Mouse (Mus musculus) limb, embryonic 15.5 days (tissue): ENCODE data around the gene Gm20388. TPM values are rescaled to one million over a fixed set of nuclear protein-coding genes. Genes with fewer than 3 reads are reported as not detected.
A peak's percentile ranks its signal among the peaks of the same experiment; 100 is the strongest.

Experiments
- ATAC-seq: fragments of 200-750 bp; cut with Nextera tagmentation; 2 replicates; pipeline ENCODE4 v1.8.0; 2017; ENCODE audit warnings: low read depth, moderate TSS enrichment; ENCODE audit not compliant: insufficient number of reproducible peaks, low FRiP score, low TSS enrichment
- H3K27ac ChIP-seq: fragments of 300-500 bp; sonication (generic); 2 replicates; pipeline ENCODE4 v1.5.1; 2015; ENCODE audit warnings: moderate library complexity, mild to moderate bottlenecking, inconsistent platforms
- H3K27me3 ChIP-seq: fragments of 300-500 bp; sonication (generic); 2 replicates; pipeline ENCODE4 v1.6.1; 2015; ENCODE audit warnings: inconsistent platforms
- H3K36me3 ChIP-seq: fragments of 300-500 bp; sonication (generic); 2 replicates; pipeline ENCODE4 v1.6.1; 2015; ENCODE audit warnings: inconsistent platforms
- H3K4me1 ChIP-seq: fragments of 300-500 bp; sonication (generic); 2 replicates; pipeline ENCODE4 v1.6.1; 2015; ENCODE audit warnings: inconsistent platforms
- H3K4me2 ChIP-seq: fragments of 300-500 bp; sonication (generic); 2 replicates; pipeline ENCODE4 v1.6.1; 2015; ENCODE audit warnings: mild to moderate bottlenecking, inconsistent platforms
- H3K4me3 ChIP-seq: fragments of 300-500 bp; sonication (generic); 2 replicates; pipeline ENCODE4 v1.5.1; 2015; ENCODE audit warnings: mild to moderate bottlenecking, inconsistent platforms
- H3K9ac ChIP-seq: fragments of 300-500 bp; sonication (generic); 2 replicates; pipeline ENCODE4 v1.6.1; 2015; ENCODE audit warnings: inconsistent platforms
- H3K9me3 ChIP-seq: fragments of 300-500 bp; sonication (generic); 2 replicates; pipeline ENCODE4 v1.6.1; 2016; ENCODE audit warnings: inconsistent platforms
- WGBS: fragments of 180-500 bp; shearing (Covaris S2); methylation state at CpG from one replicate; pipeline ENCODE4 v1.1.7; 2015; 5-methylcytosine and 5-hydroxymethylcytosine counted together
- polyA plus RNA-seq: library from polyadenylated mRNA; unstranded; fragments of >200 nt; fragmentation: Nextera tagmentation; extraction: Ambion mirVana; gene quantifications from 2 replicates; pipeline ENCODE4 v1.2.1, GENCODE M21; 2015

Gene Gm20388
- polyA plus RNA-seq, 1 experiment from 2014 or later = 4.9 TPM

DNA sequence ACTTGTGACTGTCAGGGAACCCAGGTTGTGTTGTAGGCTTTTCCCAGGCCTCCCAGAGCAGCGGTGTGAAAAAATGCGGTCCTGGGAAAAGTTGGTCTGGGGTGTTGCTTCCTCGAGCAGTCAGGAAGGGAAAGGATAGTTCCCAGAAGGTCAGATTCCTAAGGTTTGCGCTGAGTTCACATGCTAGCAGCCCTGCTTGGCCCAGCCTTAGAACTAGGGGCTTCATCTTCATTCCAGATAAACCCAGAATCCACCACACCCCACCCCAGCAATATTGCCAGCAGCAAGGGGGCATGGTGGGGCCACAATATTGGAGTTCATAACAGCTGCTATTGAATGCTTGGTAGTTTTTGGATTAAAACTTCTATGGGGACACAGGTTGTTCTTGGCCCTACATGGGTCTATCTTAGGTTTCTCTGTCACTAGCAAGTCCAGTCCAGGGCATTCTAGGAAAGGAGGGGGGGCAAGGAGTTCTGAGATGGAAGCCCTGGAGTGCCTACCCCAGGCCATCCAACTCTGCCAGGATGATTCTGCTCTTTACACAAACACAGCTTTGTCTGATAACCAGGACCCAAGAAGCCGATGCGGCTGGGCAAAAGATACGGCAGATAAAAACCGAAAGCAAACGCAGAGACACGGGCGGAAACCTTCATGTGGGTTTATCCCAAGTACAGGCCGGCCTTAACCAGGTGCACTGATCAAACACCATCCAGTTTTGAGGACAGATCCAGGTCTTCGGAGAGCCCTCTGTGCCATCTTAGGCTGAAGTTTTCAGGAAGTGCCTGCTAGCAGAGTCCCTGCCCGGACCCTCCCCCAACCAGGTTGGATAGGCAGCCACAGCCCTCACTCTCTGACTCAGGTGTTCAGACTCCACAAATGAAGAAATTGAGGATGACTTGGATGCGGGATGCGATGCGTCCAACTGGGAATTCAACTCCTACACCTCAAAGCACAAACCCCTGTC is 1210.1 kb downstream of the Gm20388 start:
- WGBS = 29% methylated on average over 17 of the region's 17 CpGs
- H3K4me1 ChIP-seq = peaks cover 38% of the 10 kb centered on the region
- ATAC-seq = no peak

DNA sequence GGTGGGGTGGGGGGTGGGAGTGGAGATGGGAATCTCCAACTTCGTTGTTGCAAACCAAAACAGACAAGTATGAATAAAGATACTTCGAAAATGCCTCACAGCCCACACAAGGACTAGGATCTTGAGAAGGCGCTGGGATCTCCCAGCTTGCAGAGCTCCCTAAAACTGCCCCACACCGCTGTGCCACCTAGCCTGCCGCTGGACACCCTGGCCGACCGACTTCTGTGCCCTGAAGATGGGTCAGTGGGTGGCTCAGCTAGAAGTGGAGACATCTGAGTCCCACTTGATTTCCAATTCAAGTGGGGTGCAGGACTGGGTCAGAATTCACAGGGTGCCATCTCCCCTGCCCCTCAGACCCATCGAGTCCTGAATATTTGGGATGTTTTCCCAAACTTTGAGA is 1211.1 kb downstream of the Gm20388 start:
- H3K4me3 ChIP-seq = no peak overlapping the region
- WGBS = 32% methylated on average over 8 of the region's 8 CpGs

More for the DNA sequence above, 1210.1 kb downstream of the Gm20388 start:
- no peaks in the 10 kb centered on the region for H3K36me3 ChIP-seq
- H3K4me3 ChIP-seq = peak overlapping the region; percentile 57
- no peaks in the 10 kb centered on the region for H3K9me3 ChIP-seq
- H3K4me2 ChIP-seq = peak overlapping the region; percentile 84
- H3K27me3 ChIP-seq = peaks cover 96% of the 10 kb centered on the region
- no peak overlapping the region for H3K9ac ChIP-seq
- H3K27ac ChIP-seq = no peak overlapping the region

DNA sequence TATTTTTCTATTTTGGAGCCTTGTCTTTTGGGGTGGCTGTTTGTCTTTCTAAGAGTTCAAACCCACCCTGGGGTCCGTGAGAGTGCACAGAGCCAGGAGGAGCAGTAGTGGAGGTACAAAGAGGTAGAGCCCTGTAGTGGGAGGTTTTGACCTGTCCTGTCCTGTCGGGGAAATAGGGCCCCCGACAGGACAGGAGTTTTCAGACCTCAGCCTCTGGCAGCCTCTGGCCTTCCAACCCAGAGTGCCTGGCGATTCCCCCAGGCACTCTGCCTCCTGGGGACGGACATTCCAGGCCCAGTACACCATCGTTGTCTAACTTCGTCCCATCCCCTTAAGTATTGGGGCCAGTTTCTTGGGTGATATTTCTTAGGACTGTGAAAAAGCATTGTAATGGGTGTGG is 1211.7 kb downstream of the Gm20388 start:
- no peak for ATAC-seq
- H3K27me3 ChIP-seq = peaks cover 98% of the 10 kb centered on the region
- H3K4me1 ChIP-seq = peaks cover 30% of the 10 kb centered on the region
- H3K4me2 ChIP-seq = no peak overlapping the region
- 22% methylated on average over 7 of the region's 7 CpGs for WGBS
- H3K4me3 ChIP-seq = no peak overlapping the region
- H3K9ac ChIP-seq = no peak overlapping the region
- no peaks in the 10 kb centered on the region for H3K9me3 ChIP-seq
- H3K36me3 ChIP-seq = no peaks in the 10 kb centered on the region
- H3K27ac ChIP-seq = no peak overlapping the region

More for the DNA sequence above, 1211.1 kb downstream of the Gm20388 start:
- Histone ChIP-seq H3K27me3 (peaks cover 98% of the 10 kb centered on the region), H3K4me2 (no peak overlapping the region), H3K9me3 (no peaks in the 10 kb centered on the region), H3K36me3 (no peaks in the 10 kb centered on the region), H3K4me1 (peaks cover 37% of the 10 kb centered on the region), H3K9ac (no peak overlapping the region), H3K27ac (no peak overlapping the region)
- no peak for ATAC-seq

DNA sequence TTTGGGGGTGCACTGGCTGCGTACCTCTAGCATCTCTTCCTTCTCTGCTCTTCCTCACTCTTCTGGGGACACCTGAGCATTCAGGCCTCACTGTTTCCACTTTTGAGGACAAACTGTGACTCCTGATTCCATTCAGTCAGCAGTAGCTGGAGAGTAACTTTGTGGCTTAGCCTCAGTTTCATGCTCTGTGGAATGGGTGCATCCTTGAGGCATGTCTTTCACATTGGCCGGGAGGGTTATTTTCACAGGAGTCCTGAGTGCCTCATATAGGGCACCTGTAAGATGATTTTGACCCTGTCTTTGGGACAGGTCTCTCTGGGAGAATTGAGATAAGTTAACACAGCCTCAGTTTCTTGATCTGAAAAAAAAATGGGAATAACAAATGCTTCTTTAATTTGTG is 1212.5 kb downstream of the Gm20388 start:
- Histone ChIP-seq H3K27ac (no peak overlapping the region), H3K4me3 (no peak overlapping the region), H3K9ac (no peak overlapping the region), H3K4me2 (no peak overlapping the region), H3K27me3 (peaks cover 98% of the 10 kb centered on the region), H3K9me3 (no peaks in the 10 kb centered on the region), H3K36me3 (no peaks in the 10 kb centered on the region), H3K4me1 (peaks cover 30% of the 10 kb centered on the region)
- 55% methylated on average over 2 of the region's 2 CpGs for WGBS
- ATAC-seq = no peak

DNA sequence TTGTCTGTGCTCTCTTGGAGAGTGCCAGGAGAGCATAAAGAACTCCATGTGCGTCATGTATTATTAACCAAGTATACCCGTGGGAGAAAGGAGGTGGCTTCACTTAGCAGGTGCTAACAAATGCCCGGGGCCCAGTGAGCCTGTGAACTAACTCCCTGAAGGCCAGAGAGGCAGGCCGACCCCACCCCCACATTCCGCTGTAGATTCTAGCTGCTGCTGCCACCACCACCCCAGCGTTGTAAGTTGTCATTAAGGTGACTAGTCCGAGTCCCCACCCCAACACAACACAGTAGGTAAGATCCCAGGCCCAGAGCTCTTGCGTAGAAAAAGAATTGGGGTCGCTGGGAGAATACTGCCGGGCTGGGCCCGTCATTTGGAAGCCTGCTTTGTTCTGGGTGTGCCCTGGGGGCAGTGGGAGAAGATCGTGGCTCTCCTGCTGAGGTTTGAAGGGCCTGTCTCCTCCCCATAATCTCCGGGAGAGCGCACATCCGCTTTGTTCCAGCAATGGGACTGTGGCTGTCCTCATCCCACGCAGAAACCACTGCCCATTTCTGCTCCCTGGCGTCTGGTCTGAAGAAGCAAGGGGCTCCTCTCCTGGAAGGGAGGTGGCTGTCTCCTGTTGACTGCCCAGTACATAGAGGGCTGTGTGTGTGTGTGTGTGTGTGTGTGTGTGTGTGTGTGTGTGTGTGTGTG is 1214.1 kb downstream of the Gm20388 start:
- Histone ChIP-seq H3K4me2 (peak overlapping the region; percentile 77), H3K9ac (no peak overlapping the region), H3K4me3 (peak overlapping the region; percentile 38), H3K4me1 (peaks cover 41% of the 10 kb centered on the region), H3K27ac (no peak overlapping the region), H3K27me3 (peaks cover 99% of the 10 kb centered on the region), H3K9me3 (no peaks in the 10 kb centered on the region), H3K36me3 (no peaks in the 10 kb centered on the region)
- WGBS = 10% methylated on average over 17 of the region's 17 CpGs
- no peak for ATAC-seq

DNA sequence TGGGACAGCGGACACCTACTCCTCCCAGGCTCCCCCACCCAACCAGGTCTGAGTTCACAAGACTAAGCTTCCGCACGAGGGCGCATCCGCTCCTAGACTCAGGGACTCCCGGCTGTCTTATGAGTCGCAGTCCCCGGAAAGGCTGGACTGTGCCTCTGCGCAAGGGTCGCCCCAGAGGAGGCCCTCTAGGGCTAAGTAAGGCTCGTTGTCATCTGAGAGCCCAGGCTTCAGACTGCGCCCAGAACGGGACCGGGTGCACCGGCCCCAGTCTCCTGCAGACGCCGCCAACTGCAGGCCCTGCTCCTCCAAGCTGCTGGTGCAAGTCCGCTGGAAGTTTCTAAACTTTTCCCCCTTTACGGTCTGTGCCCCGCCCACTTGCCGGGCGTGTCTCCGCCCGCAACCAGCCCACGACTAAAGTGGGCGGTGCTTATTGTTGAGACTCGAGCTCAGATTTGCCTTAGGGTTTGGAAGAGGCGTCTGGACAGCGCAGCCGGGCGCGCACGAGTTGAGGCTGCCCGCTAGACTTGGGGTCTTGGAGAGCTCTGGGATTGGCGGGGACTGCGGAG is 1214.8 kb downstream of the Gm20388 start:
- Histone ChIP-seq H3K4me3 (peak overlapping the region; percentile 38), H3K4me2 (peak overlapping the region; percentile 77), H3K36me3 (no peaks in the 10 kb centered on the region), H3K27me3 (peaks cover 99% of the 10 kb centered on the region), H3K9me3 (no peaks in the 10 kb centered on the region), H3K27ac (peak overlapping the region; percentile 68), H3K9ac (no peak overlapping the region), H3K4me1 (peaks cover 36% of the 10 kb centered on the region)
- peak; percentile 70 for ATAC-seq
- under 1% methylated on average over 35 of the region's 36 CpGs for WGBS

DNA sequence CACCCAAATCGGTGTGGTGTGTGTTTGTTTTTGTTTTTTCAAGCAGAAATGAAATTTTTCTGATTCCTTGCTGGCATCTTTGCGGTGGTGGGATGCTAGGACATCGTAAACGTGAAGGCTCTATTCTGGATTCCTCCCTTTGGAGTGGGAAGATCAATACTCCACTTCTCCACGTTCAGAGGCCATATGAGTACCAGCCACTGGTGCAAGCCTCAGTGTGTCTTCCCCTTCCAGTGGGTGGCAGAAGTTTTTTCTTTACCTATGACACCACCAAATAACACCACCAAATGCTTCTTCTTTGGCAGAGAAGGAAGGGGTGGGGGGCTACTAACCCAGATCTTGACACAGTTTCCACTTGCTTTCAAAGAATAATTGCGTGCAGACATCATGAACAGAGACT is 1215.5 kb downstream of the Gm20388 start:
- ATAC-seq = no peak
- H3K27ac ChIP-seq = no peak overlapping the region
- peak overlapping the region; percentile 77; the same call in 1 of the 2 replicates for H3K4me2 ChIP-seq
- 12% methylated on average over 6 of the region's 6 CpGs for WGBS
- H3K4me1 ChIP-seq = peaks cover 34% of the 10 kb centered on the region
- no peak overlapping the region for H3K9ac ChIP-seq
- H3K27me3 ChIP-seq = peaks cover 99% of the 10 kb centered on the region
- H3K4me3 ChIP-seq = no peak overlapping the region
- no peaks in the 10 kb centered on the region for H3K9me3 ChIP-seq
- no peaks in the 10 kb centered on the region for H3K36me3 ChIP-seq

DNA sequence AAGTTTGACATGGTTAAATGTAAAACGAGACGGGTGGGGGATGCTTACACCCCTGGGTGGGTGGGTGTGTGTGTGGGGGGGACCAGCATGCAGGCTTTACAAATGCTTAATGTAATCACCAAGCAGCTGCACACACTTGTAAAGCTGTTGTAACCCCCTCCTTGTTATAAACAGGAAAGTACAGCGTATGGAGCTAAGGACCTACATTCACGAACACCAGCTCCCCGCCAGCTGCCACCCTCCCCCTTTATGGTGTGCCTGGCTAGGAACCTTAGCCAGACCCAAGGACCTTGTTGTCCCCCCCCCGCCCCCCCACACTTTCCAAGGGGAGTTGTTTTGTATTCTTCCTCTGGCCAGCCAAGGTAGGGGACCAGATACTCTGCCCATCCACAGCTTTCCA is 1216.1 kb downstream of the Gm20388 start:
- ATAC-seq = no peak
- Histone ChIP-seq H3K4me1 (peaks cover 34% of the 10 kb centered on the region), H3K27me3 (peaks cover 96% of the 10 kb centered on the region), H3K9me3 (no peaks in the 10 kb centered on the region), H3K9ac (no peak overlapping the region), H3K4me3 (no peak overlapping the region), H3K4me2 (no peak overlapping the region), H3K36me3 (no peaks in the 10 kb centered on the region), H3K27ac (no peak overlapping the region)
- 20% methylated on average over 6 of the region's 6 CpGs for WGBS

DNA sequence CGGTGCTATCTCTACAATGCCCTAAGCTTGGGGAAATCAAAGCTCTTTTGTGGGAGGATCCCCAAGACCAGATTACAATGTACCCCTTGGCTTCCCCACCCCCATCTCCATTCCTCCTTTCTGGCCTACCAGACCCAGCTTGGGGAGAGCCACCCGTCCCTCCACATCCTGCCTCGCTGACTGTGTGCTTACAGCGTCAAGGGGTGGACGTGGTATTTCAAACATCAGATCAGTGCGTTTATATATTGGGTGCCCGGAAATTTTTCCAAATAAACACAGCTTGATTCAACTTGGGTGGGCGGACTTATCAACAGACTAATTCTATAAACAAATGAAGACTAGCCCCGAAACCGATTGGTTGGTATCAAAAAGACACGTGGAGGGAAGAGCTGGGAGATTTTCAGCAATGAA is 1216.7 kb downstream of the Gm20388 start:
- H3K4me1 ChIP-seq = peaks cover 34% of the 10 kb centered on the region
- H3K9me3 ChIP-seq = no peaks in the 10 kb centered on the region
- no peak overlapping the region for H3K9ac ChIP-seq
- 14% methylated on average over 11 of the region's 11 CpGs for WGBS
- ATAC-seq = no peak
- no peak overlapping the region for H3K27ac ChIP-seq
- H3K27me3 ChIP-seq = peaks cover 96% of the 10 kb centered on the region
- no peaks in the 10 kb centered on the region for H3K36me3 ChIP-seq
- no peak overlapping the region for H3K4me3 ChIP-seq
- H3K4me2 ChIP-seq = no peak overlapping the region

DNA sequence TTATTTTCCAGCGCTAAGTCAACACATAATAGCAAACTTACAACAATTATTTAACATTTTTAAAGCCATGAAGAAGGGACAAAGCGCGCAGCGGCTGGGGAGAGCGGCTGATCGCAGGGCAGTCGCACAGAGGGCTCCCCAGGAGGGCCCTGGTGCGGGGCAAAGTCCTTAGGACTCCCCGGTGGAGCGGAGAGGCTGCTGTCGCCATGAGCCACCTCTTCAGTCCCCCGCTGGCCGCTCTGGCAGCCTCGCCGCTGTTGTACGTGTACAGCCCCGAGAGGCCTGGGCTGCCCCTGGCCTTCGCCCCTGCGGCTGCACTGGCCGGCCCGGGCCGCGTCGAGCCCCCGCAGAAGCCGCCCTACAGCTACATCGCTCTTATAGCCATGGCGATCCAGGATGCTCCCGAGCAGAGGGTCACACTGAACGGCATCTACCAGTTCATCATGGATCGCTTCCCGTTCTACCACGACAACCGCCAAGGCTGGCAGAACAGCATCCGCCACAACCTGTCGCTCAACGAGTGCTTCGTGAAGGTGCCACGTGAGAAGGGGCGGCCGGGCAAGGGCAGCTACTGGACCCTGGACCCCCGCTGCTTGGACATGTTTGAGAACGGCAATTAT is 1217.2 kb downstream of the Gm20388 start, which contains the start of gene Foxl1:
Gene Foxl1 (plus strand): TSS at position 185 of the 620 bp plus-strand sequence.
- peak within 1 kb of the TSS; percentile 25 for H3K4me3 ChIP-seq
- peak within 1 kb of the TSS; percentile 41 for H3K4me2 ChIP-seq
- H3K9ac ChIP-seq = no peak within 1 kb of the TSS
- peaks cover 96% of the 10 kb centered on the region for H3K27me3 ChIP-seq
- no peaks in the 10 kb centered on the region for H3K9me3 ChIP-seq
- H3K36me3 ChIP-seq = no peaks in the 10 kb centered on the region
- ATAC-seq = no peak
- H3K27ac ChIP-seq = no peak within 1 kb of the TSS
- H3K4me1 ChIP-seq = peaks cover 34% of the 10 kb centered on the region
- 8% methylated on average over 43 of the region's 43 CpGs for WGBS

DNA sequence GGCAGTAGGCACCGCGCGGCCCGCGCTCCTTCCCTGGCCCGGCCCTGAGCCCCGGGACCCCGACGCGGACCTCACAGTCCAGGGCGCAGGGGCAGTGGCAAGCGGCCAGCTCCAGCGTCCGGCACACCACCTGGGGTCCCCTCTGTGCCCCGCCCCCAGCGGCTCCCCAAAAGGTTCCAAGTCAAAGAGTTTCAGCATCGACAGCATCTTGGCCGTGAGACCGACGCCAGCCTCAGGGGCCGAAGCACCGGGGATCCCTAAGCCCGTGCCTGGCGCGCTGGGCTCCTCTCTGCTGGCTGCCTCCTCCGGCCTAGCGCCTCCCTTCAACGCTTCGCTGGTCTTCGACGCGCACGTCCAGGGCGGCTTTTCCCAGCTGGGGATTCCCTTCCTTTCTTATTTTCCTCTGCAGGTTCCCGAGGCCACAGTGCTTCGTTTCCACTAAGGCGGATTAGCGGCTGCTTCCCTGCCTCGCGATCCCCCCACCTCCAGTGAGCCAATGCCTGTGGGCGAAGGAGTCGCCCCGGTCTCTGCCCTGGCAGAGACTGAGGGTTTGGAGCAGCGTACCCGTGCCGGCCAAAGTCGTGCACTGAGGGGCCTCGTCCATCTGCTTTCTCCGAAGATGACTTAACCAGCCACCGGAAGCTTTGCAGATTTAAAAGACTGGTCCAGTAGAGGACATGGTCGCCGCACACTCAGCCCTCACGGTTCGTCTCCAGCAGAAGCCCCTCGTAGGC is 1218.1 kb downstream of the Gm20388 start:
- no peak overlapping the region for H3K27ac ChIP-seq
- 9% methylated on average over 55 of the region's 55 CpGs for WGBS
- H3K4me2 ChIP-seq = peak overlapping the region; percentile 41
- no peak overlapping the region for H3K9ac ChIP-seq
- no peak for ATAC-seq
- H3K4me3 ChIP-seq = peak overlapping the region; percentile 25
- H3K36me3 ChIP-seq = no peaks in the 10 kb centered on the region
- H3K27me3 ChIP-seq = peaks cover 93% of the 10 kb centered on the region
- peaks cover 34% of the 10 kb centered on the region for H3K4me1 ChIP-seq
- no peaks in the 10 kb centered on the region for H3K9me3 ChIP-seq
